Mouse (Mus musculus): ENCODE data around the gene Mief1.

GRCm38 (mm10) chr15:80208446-80208845, 25.4 kb upstream of the Mief1 start:
- TF ChIP-seq POLR2A (IDR thresholded peaks at IDR 0.05; ENCODE audit: low read depth, low read length) (no peak), CTCF (IDR thresholded peaks at IDR 0.05; ENCODE audit: extremely low read depth, insufficient read length, insufficient replicate concordance, low read depth, low read length) (no peak)
